Mouse (Mus musculus): ENCODE measurements at regions not wholly inside any gene's neighbourhood (a gene's known extent, or its start where the extent isn't known, plus 50 kb on each side); places are given as distances from the start of the nearest gene placed in this dataset.

- Histone ChIP-seq H3K27ac (no peak overlapping the region), H3K36me3 (no peaks in the 10 kb centered on the region), H3K27me3 (no peaks in the 10 kb centered on the region), H3K4me2 (replicated peaks) (no peak overlapping the region), H3K4me3 (no peak overlapping the region), H3K4me1 (peaks cover 11% of the 10 kb centered on the region), H3K9ac (no peak overlapping the region), H3K9me3 (replicated peaks) (no peaks in the 10 kb centered on the region; the same call in 1 of the 2 replicates)
- WGBS: 21% methylated on average over 7 of the region's 7 CpGs
- ATAC-seq (ENCODE audit: low FRiP score): peak; percentile 69
Measured at GRCm38 (mm10) chr5:44943023-44943921, 143.8 kb upstream of the Ldb2 start.

GRCm38 (mm10) chr5:44942575-44942974, 143.1 kb upstream of the Ldb2 start:
- H3K27ac ChIP-seq: no peak overlapping the region
- no peaks in the 10 kb centered on the region for H3K36me3 ChIP-seq
- H3K27me3 ChIP-seq: no peaks in the 10 kb centered on the region
- ATAC-seq (ENCODE audit: low FRiP score): no peak
- no peak overlapping the region for H3K4me2 ChIP-seq (replicated peaks)
- WGBS: 63% methylated on average over 2 of the region's 2 CpGs
- H3K4me1 ChIP-seq: peaks cover 11% of the 10 kb centered on the region
- no peaks in the 10 kb centered on the region; the same call in 1 of the 2 replicates for H3K9me3 ChIP-seq (replicated peaks)
- no peak overlapping the region for H3K9ac ChIP-seq
- no peak overlapping the region for H3K4me3 ChIP-seq

GRCm38 (mm10) chr5:44925476-44925875, 126.0 kb upstream of the Ldb2 start:
- H3K27ac ChIP-seq: no peak overlapping the region
- H3K9me3 ChIP-seq (replicated peaks): no peaks in the 10 kb centered on the region
- H3K9ac ChIP-seq: no peak overlapping the region
- no peaks in the 10 kb centered on the region for H3K27me3 ChIP-seq
- H3K4me1 ChIP-seq: 0 out of 2 replicates have a peak, but pooled peaks cover 2% of the 10 kb centered on the region
- H3K4me2 ChIP-seq (replicated peaks): no peak overlapping the region
- H3K36me3 ChIP-seq: no peaks in the 10 kb centered on the region
- no peak for ATAC-seq (ENCODE audit: low FRiP score)
- WGBS: 46% methylated on average over 2 of the region's 2 CpGs
- H3K4me3 ChIP-seq: no peak overlapping the region

GRCm38 (mm10) chr5:44922129-44922775, 122.8 kb upstream of the Ldb2 start:
- no peak for ATAC-seq (ENCODE audit: low FRiP score)
- H3K4me1 ChIP-seq: 0 out of 2 replicates have a peak, but pooled peaks cover 2% of the 10 kb centered on the region
- no peaks in the 10 kb centered on the region for H3K36me3 ChIP-seq
- 68% methylated on average over 2 of the region's 2 CpGs for WGBS
- H3K4me2 ChIP-seq (replicated peaks): no peak overlapping the region
- H3K9me3 ChIP-seq (replicated peaks): no peaks in the 10 kb centered on the region
- no peak overlapping the region for H3K27ac ChIP-seq
- no peak overlapping the region for H3K9ac ChIP-seq
- no peak overlapping the region for H3K4me3 ChIP-seq
- no peaks in the 10 kb centered on the region for H3K27me3 ChIP-seq

- Histone ChIP-seq H3K27me3 (no peaks in the 10 kb centered on the region), H3K9me3 (replicated peaks) (no peaks in the 10 kb centered on the region), H3K4me1 (0 out of 2 replicates have a peak, but pooled peaks cover 2% of the 10 kb centered on the region), H3K4me2 (replicated peaks) (no peak overlapping the region), H3K4me3 (no peak overlapping the region), H3K27ac (no peak overlapping the region), H3K36me3 (no peaks in the 10 kb centered on the region), H3K9ac (no peak overlapping the region)
- 95% methylated on average over 6 of the region's 6 CpGs for WGBS
- ATAC-seq (ENCODE audit: low FRiP score): no peak
Measured at GRCm38 (mm10) chr5:44917816-44918213, 118.3 kb upstream of the Ldb2 start.

- peak overlapping the region; percentile 27 for H3K4me2 ChIP-seq (replicated peaks)
- H3K36me3 ChIP-seq: no peaks in the 10 kb centered on the region
- H3K9me3 ChIP-seq (replicated peaks): no peaks in the 10 kb centered on the region
- H3K4me3 ChIP-seq: no peak overlapping the region
- H3K9ac ChIP-seq: no peak overlapping the region
- H3K27ac ChIP-seq: no peak overlapping the region
- H3K27me3 ChIP-seq: no peaks in the 10 kb centered on the region
- 59% methylated on average over 16 of the region's 16 CpGs for WGBS
- H3K4me1 ChIP-seq: 0 out of 2 replicates have a peak, but pooled peaks cover 2% of the 10 kb centered on the region
- ATAC-seq (ENCODE audit: low FRiP score): no peak
Measured at GRCm38 (mm10) chr5:44917173-44917815, 117.8 kb upstream of the Ldb2 start.

GRCm38 (mm10) chr5:44902541-44902940, 103.1 kb upstream of the Ldb2 start:
- H3K27ac ChIP-seq: no peak overlapping the region
- no peaks in the 10 kb centered on the region for H3K9me3 ChIP-seq (replicated peaks)
- no peak for ATAC-seq (ENCODE audit: low FRiP score)
- H3K4me3 ChIP-seq: no peak overlapping the region
- H3K4me2 ChIP-seq (replicated peaks): no peak overlapping the region
- no peaks in the 10 kb centered on the region for H3K4me1 ChIP-seq
- no peaks in the 10 kb centered on the region for H3K27me3 ChIP-seq
- H3K36me3 ChIP-seq: no peaks in the 10 kb centered on the region
- 76% methylated on average over 6 of the region's 6 CpGs for WGBS
- H3K9ac ChIP-seq: no peak overlapping the region

- Histone ChIP-seq H3K27me3 (no peaks in the 10 kb centered on the region), H3K4me2 (replicated peaks) (no peak overlapping the region), H3K36me3 (no peaks in the 10 kb centered on the region), H3K9ac (no peak overlapping the region), H3K27ac (no peak overlapping the region), H3K9me3 (replicated peaks) (no peaks in the 10 kb centered on the region), H3K4me3 (no peak overlapping the region), H3K4me1 (no peaks in the 10 kb centered on the region)
- WGBS: 80% methylated on average over 4 of the region's 4 CpGs
- no peak for ATAC-seq (ENCODE audit: low FRiP score)
Measured at GRCm38 (mm10) chr5:44886566-44887070, 87.1 kb upstream of the Ldb2 start.

- 66% methylated on average over 3 of the region's 3 CpGs for WGBS
- H3K4me1 ChIP-seq: no peaks in the 10 kb centered on the region
- H3K27ac ChIP-seq: no peak overlapping the region
Measured at GRCm38 (mm10) chr5:44876946-44877345, 77.5 kb upstream of the Ldb2 start.

GRCm38 (mm10) chr5:44872243-44872642, 72.8 kb upstream of the Ldb2 start:
- 55% methylated on average over 7 of the region's 7 CpGs for WGBS
- H3K27ac ChIP-seq: no peak overlapping the region

More at GRCm38 (mm10) chr5:44876946-44877345, 77.5 kb upstream of the Ldb2 start:
- H3K4me3 ChIP-seq: no peak overlapping the region
- H3K9ac ChIP-seq: no peak overlapping the region
- no peaks in the 10 kb centered on the region for H3K27me3 ChIP-seq
- no peaks in the 10 kb centered on the region for H3K9me3 ChIP-seq (replicated peaks)
- no peak for ATAC-seq (ENCODE audit: low FRiP score)
- H3K4me2 ChIP-seq (replicated peaks): no peak overlapping the region
- H3K36me3 ChIP-seq: no peaks in the 10 kb centered on the region

GRCm38 (mm10) chr5:44863887-44864286, 64.4 kb upstream of the Ldb2 start:
- no peak for ATAC-seq (ENCODE audit: low FRiP score)
- 53% methylated on average over 3 of the region's 3 CpGs for WGBS
- H3K27ac ChIP-seq: no peak overlapping the region

More at GRCm38 (mm10) chr5:44872243-44872642, 72.8 kb upstream of the Ldb2 start:
- Histone ChIP-seq H3K9me3 (replicated peaks) (no peaks in the 10 kb centered on the region), H3K36me3 (no peaks in the 10 kb centered on the region), H3K27me3 (no peaks in the 10 kb centered on the region), H3K4me2 (replicated peaks) (no peak overlapping the region), H3K4me1 (no peaks in the 10 kb centered on the region), H3K9ac (no peak overlapping the region), H3K4me3 (no peak overlapping the region)
- no peak for ATAC-seq (ENCODE audit: low FRiP score)

GRCm38 (mm10) chr5:44863349-44863748, 63.9 kb upstream of the Ldb2 start:
- no peaks in the 10 kb centered on the region for H3K9me3 ChIP-seq (replicated peaks)
- no peak for ATAC-seq (ENCODE audit: low FRiP score)
- no peaks in the 10 kb centered on the region for H3K27me3 ChIP-seq
- H3K36me3 ChIP-seq: no peaks in the 10 kb centered on the region
- no peaks in the 10 kb centered on the region for H3K4me1 ChIP-seq
- no peak overlapping the region for H3K4me3 ChIP-seq
- WGBS: 75% methylated on average over 3 of the region's 3 CpGs
- no peak overlapping the region for H3K4me2 ChIP-seq (replicated peaks)
- H3K27ac ChIP-seq: no peak overlapping the region
- H3K9ac ChIP-seq: no peak overlapping the region

More at GRCm38 (mm10) chr5:44863887-44864286, 64.4 kb upstream of the Ldb2 start:
- Histone ChIP-seq H3K4me2 (replicated peaks) (no peak overlapping the region), H3K4me3 (no peak overlapping the region), H3K4me1 (no peaks in the 10 kb centered on the region), H3K9me3 (replicated peaks) (no peaks in the 10 kb centered on the region), H3K9ac (no peak overlapping the region), H3K27me3 (no peaks in the 10 kb centered on the region), H3K36me3 (no peaks in the 10 kb centered on the region)
